ENCODE assay signal across 8 mouse cellular contexts in genomic region chr16:32913212-32913611, GRCm38 (mm10). TPM values are rescaled to one million over a fixed set of nuclear protein-coding genes. Genes with fewer than 3 reads are reported as not detected.
DNase-seq lines count a peak whose midpoint lies in the region; ATAC-seq and TF ChIP-seq lines count a peak whose summit lies in the region.

No protein-coding gene starts in this region.

- no peak for DNase-seq in heart, postnatal 14 days
- DNase-seq in spleen, adult 2 months (ENCODE audit: low read depth in 1 of 2, low spot score in 2 of 2), result no peak
- no peak for DNase-seq in spleen, postnatal 4 days (ENCODE audit: low spot score in 2 of 2)
- DNase-seq in layer of hippocampus, postnatal 10 days (ENCODE audit: low spot score in 2 of 2), result no peak
- DNase-seq in thymus, adult 2 months, result no peak

- H3K4me2 ChIP-seq in heart, embryonic 12.5 days, result peak overlapping the region; percentile 71
- H3K4me2 ChIP-seq in liver, embryonic 16.5 days (ENCODE audit: low read depth, low read length), result peak overlapping the region; percentile 69

- no peak for ATAC-seq in heart, embryonic 12.5 days (ENCODE audit: insufficient number of reproducible peaks, low FRiP score)
- ATAC-seq in liver, embryonic 16.5 days (ENCODE audit: low read depth), result no peak
- ATAC-seq in inflammation-experienced regulatory T-cells, adult 6 months, result no peak

- peaks cover 8% of the 10 kb centered on the region for H3K4me1 ChIP-seq in heart, embryonic 12.5 days (replicated peaks)
- H3K4me1 ChIP-seq in spleen, adult 2 months (ENCODE audit: control insufficient read depth, insufficient read depth, insufficient read length), result peaks cover 5% of the 10 kb centered on the region
- H3K4me1 ChIP-seq in liver, embryonic 16.5 days (ENCODE audit: control insufficient read depth, low read depth, low read length), result peaks cover 13% of the 10 kb centered on the region
- peaks cover 4% of the 10 kb centered on the region for H3K4me1 ChIP-seq in thymus, adult 2 months (replicated peaks; ENCODE audit: control insufficient read depth, insufficient read depth, low read length)

- intact Hi-C loops in heart, postnatal 14 days (cut with DNase I), result no loop called here

- no peaks in the 10 kb centered on the region for H3K27me3 ChIP-seq in heart, embryonic 12.5 days (replicated peaks)
- H3K27me3 ChIP-seq in spleen, adult 2 months (ENCODE audit: control insufficient read depth, insufficient read depth, low read length), result no peaks in the 10 kb centered on the region
- H3K27me3 ChIP-seq in liver, embryonic 16.5 days (ENCODE audit: control insufficient read depth, insufficient read depth, low read depth, low read length), result no peaks in the 10 kb centered on the region
- H3K27me3 ChIP-seq in thymus, adult 2 months (ENCODE audit: control insufficient read depth, insufficient read depth, low read length), result no peaks in the 10 kb centered on the region

- no peaks in the 10 kb centered on the region for H3K9me3 ChIP-seq in heart, embryonic 12.5 days (replicated peaks)
- no peaks in the 10 kb centered on the region for H3K9me3 ChIP-seq in liver, embryonic 16.5 days (replicated peaks; ENCODE audit: control insufficient read depth, low read length)

- whole genome bisulfite sequencing in heart, embryonic 12.5 days, result 59% methylated on average over 7 of the region's 7 CpGs
- WGBS in spleen, adult 2 months, result 44% methylated on average over 7 of the region's 7 CpGs
- 52% methylated on average over 7 of the region's 7 CpGs for WGBS in liver, embryonic 16.5 days (ENCODE audit: insufficient replicate concordance)
- 54% methylated on average over 7 of the region's 7 CpGs for WGBS in thymus, adult 2 months

- TF ChIP-seq POLR2A in spleen, adult 2 months (IDR thresholded peaks at IDR 0.05; ENCODE audit: low read depth, low read length), result no peak
- no peak for TF ChIP-seq POLR2A in thymus, adult 2 months (IDR thresholded peaks at IDR 0.05; ENCODE audit: control insufficient read depth, extremely low read depth, insufficient read depth, low read length, poor library complexity)

- H3K36me3 ChIP-seq in heart, embryonic 12.5 days, result no peaks in the 10 kb centered on the region; the same call in 1 of the 2 replicates
- H3K36me3 ChIP-seq in spleen, adult 2 months (ENCODE audit: control insufficient read depth, insufficient read depth, low read length), result no peaks in the 10 kb centered on the region
- no peaks in the 10 kb centered on the region for H3K36me3 ChIP-seq in liver, embryonic 16.5 days (ENCODE audit: control insufficient read depth, insufficient read depth)
- no peaks in the 10 kb centered on the region for H3K36me3 ChIP-seq in thymus, adult 2 months (ENCODE audit: control insufficient read depth, insufficient read depth, low read length)

- no peak overlapping the region for H3K4me3 ChIP-seq in heart, embryonic 12.5 days
- H3K4me3 ChIP-seq in spleen, adult 2 months (ENCODE audit: extremely low read depth, insufficient read depth, insufficient read length), result peak overlapping the region; percentile 80; the same call in 1 of the 2 replicates
- peak overlapping the region; percentile 97 for H3K4me3 ChIP-seq in liver, embryonic 16.5 days (ENCODE audit: low read depth, low read length)
- no peak overlapping the region for H3K4me3 ChIP-seq in thymus, adult 2 months (ENCODE audit: control insufficient read depth, insufficient read depth, low read length)

- no peak for TF ChIP-seq CTCF in spleen, adult 2 months (IDR thresholded peaks at IDR 0.05; ENCODE audit: extremely low read depth, insufficient read depth, insufficient read length, insufficient replicate concordance)
- no peak for TF ChIP-seq CTCF in thymus, adult 2 months (IDR thresholded peaks at IDR 0.05; ENCODE audit: borderline replicate concordance, control insufficient read depth, extremely low read depth, insufficient read depth, low read length, poor library complexity)

- H3K27ac ChIP-seq in heart, embryonic 12.5 days (ENCODE audit: poor library complexity, severe bottlenecking), result no peak overlapping the region
- H3K27ac ChIP-seq in spleen, adult 2 months (ENCODE audit: insufficient read depth, low read length), result no peak overlapping the region
- no peak overlapping the region for H3K27ac ChIP-seq in liver, embryonic 16.5 days (ENCODE audit: low read length)
- H3K27ac ChIP-seq in thymus, adult 2 months (ENCODE audit: control insufficient read depth, insufficient read depth, low read length), result no peak overlapping the region

- no peak overlapping the region for H3K9ac ChIP-seq in heart, embryonic 12.5 days
- H3K9ac ChIP-seq in liver, embryonic 16.5 days (ENCODE audit: low read depth, low read length), result peak overlapping the region; percentile 97

RNA-seq across cellular contexts. Expression of gene Lrch3, which starts 0.7 kb away (rescaled TPM):
- 24.0 and 27.5 TPM in 2 replicates for polyA plus RNA-seq in heart, embryonic 12.5 days (2016; fragmentation: Nextera tagmentation; extraction: Ambion mirVana)
- 10 to 100 TPM; 28.2 to 29.2 TPM for total RNA-seq in heart, postnatal 14 days (2021)
- 16.9 and 20.1 TPM in 2 replicates for polyA plus RNA-seq in spleen, adult 2 months (2012; rRNA removed)
- 4.5 and 5.1 TPM in 2 replicates for polyA plus RNA-seq in liver, embryonic 16.5 days (2015; fragmentation: Nextera tagmentation; extraction: Ambion mirVana)
- polyA plus RNA-seq in inflammation-experienced regulatory T-cells, adult 6 months (2017; shearing (Covaris generic)), result 10 to 100 TPM; 19.6 to 23.6 (median 21.9) TPM
- 10 to 100 TPM; 34.3 to 37.1 TPM for total RNA-seq in layer of hippocampus, postnatal 10 days (2021)
- polyA plus RNA-seq in thymus, adult 2 months (2012; rRNA removed), result 41.3 and 43.2 TPM in 2 replicates

RNA-seq across cellular contexts. Expression of gene Rubcn, which starts 35.6 kb away (rescaled TPM):
- 30.9 and 34.0 TPM in 2 replicates for polyA plus RNA-seq in heart, embryonic 12.5 days (2016; fragmentation: Nextera tagmentation; extraction: Ambion mirVana)
- total RNA-seq in heart, postnatal 14 days (2021), result 10 to 100 TPM; 31.6 to 32.1 TPM
- polyA plus RNA-seq in spleen, adult 2 months (2012; rRNA removed), result 74.6 and 88.1 TPM in 2 replicates
- 5.4 and 6.1 TPM in 2 replicates for polyA plus RNA-seq in liver, embryonic 16.5 days (2015; fragmentation: Nextera tagmentation; extraction: Ambion mirVana)
- polyA plus RNA-seq in inflammation-experienced regulatory T-cells, adult 6 months (2017; shearing (Covaris generic)), result 10 to 100 TPM in 2 of 3 experiments, 1 to 10 TPM in 1; 9.3 to 15.1 (median 13.8) TPM
- total RNA-seq in layer of hippocampus, postnatal 10 days (2021), result 10 to 100 TPM; 55.0 to 61.3 TPM
- polyA plus RNA-seq in thymus, adult 2 months (2012; rRNA removed), result 33.9 and 36.4 TPM in 2 replicates

RNA-seq across cellular contexts. Expression of gene Fyttd1, which starts 35.9 kb away (rescaled TPM):
- 165 and 170 TPM in 2 replicates for polyA plus RNA-seq in heart, embryonic 12.5 days (2016; fragmentation: Nextera tagmentation; extraction: Ambion mirVana)
- 100 to 1,000 TPM in 1 of 2 experiments, 10 to 100 TPM in 1; 99.2 to 105 TPM for total RNA-seq in heart, postnatal 14 days (2021)
- 3.7 and 4.1 TPM in 2 replicates for polyA plus RNA-seq in spleen, adult 2 months (2012; rRNA removed)
- 24.9 and 27.0 TPM in 2 replicates for polyA plus RNA-seq in liver, embryonic 16.5 days (2015; fragmentation: Nextera tagmentation; extraction: Ambion mirVana)
- polyA plus RNA-seq in inflammation-experienced regulatory T-cells, adult 6 months (2017; shearing (Covaris generic)), result 10 to 100 TPM; 54.2 to 93.0 (median 62.4) TPM
- total RNA-seq in layer of hippocampus, postnatal 10 days (2021), result 100 to 1,000 TPM; 134 to 147 TPM
- 8.4 and 8.8 TPM in 2 replicates for polyA plus RNA-seq in thymus, adult 2 months (2012; rRNA removed)

Comparison
In these comparisons a context has a peak if more than half of its experiments do, and no peak if none do; other contexts are left out.
1. H3K4me3 ChIP-seq: peak in spleen, adult 2 months (single experiment) and liver, embryonic 16.5 days (single experiment); none in heart, embryonic 12.5 days (single experiment) and thymus, adult 2 months (single experiment).